Mouse (Mus musculus) stomach, embryonic 15.5 days (tissue): ENCODE measurements at regions not wholly inside any gene's neighbourhood (a gene's known extent, or its start where the extent isn't known, plus 50 kb on each side); places are given as distances from the start of the nearest gene placed in this dataset.

ENCODE experiments used
- ATAC-seq: fragments of 200-750 bp; cut with Nextera tagmentation; 2 replicates; pipeline ENCODE4 v1.8.0; 2017; ENCODE audit warnings: low read depth, moderate number of reproducible peaks, moderate TSS enrichment; ENCODE audit not compliant: insufficient read depth, low FRiP score
- H3K27ac ChIP-seq: fragments of 300-500 bp; sonication (generic); 2 replicates; pipeline ENCODE4 v1.5.1; 2015; ENCODE audit warnings: mild to moderate bottlenecking, inconsistent platforms
- H3K27me3 ChIP-seq: fragments of 300-500 bp; sonication (generic); replicated peaks from 2 replicates; pipeline ENCODE4 v1.6.1; 2015; ENCODE audit warnings: inconsistent platforms
- H3K36me3 ChIP-seq: fragments of 300-500 bp; sonication (generic); 2 replicates; pipeline ENCODE4 v1.6.1; 2015; ENCODE audit warnings: inconsistent platforms
- H3K4me1 ChIP-seq: fragments of 300-500 bp; sonication (generic); 2 replicates; pipeline ENCODE4 v1.6.1; 2015; ENCODE audit warnings: inconsistent platforms
- H3K4me2 ChIP-seq: fragments of 300-500 bp; sonication (generic); 2 replicates; pipeline ENCODE4 v1.6.1; 2015; ENCODE audit warnings: mild to moderate bottlenecking, inconsistent platforms
- H3K4me3 ChIP-seq: fragments of 300-500 bp; sonication (generic); replicated peaks from 2 replicates; pipeline ENCODE4 v1.5.1; 2015; ENCODE audit warnings: inconsistent platforms
- H3K9ac ChIP-seq: fragments of 300-500 bp; sonication (generic); 2 replicates; pipeline ENCODE4 v1.6.1; 2015; ENCODE audit warnings: inconsistent platforms
- H3K9me3 ChIP-seq: fragments of 300-500 bp; sonication (generic); 2 replicates; pipeline ENCODE4 v1.6.1; 2016; ENCODE audit warnings: inconsistent platforms
- WGBS: fragments of 180-500 bp; shearing (Covaris S2); methylation state at CpG from one replicate; pipeline ENCODE4 v1.1.7; 2015; 5-methylcytosine and 5-hydroxymethylcytosine counted together

- Histone ChIP-seq H3K27me3 (no peaks in the 10 kb centered on the region), H3K9ac (no peak overlapping the region), H3K9me3 (no peaks in the 10 kb centered on the region), H3K36me3 (no peaks in the 10 kb centered on the region), H3K27ac (no peak overlapping the region), H3K4me2 (no peak overlapping the region), H3K4me3 (no peak overlapping the region), H3K4me1 (0 out of 2 replicates have a peak, but pooled peaks cover 2% of the 10 kb centered on the region)
- WGBS, result 50% methylated on average over 22 of the region's 22 CpGs
- ATAC-seq, result no peak
Measured at GRCm38 (mm10) chr15:88245496-88246246, 354.4 kb upstream of the Zdhhc25 start.

GRCm38 (mm10) chr15:88247974-88248625 is 352.0 kb upstream of the Zdhhc25 start:
- Histone ChIP-seq H3K9ac (no peak overlapping the region), H3K27me3 (no peaks in the 10 kb centered on the region), H3K36me3 (no peaks in the 10 kb centered on the region), H3K27ac (no peak overlapping the region), H3K4me2 (no peak overlapping the region), H3K4me1 (0 out of 2 replicates have a peak, but pooled peaks cover 2% of the 10 kb centered on the region), H3K4me3 (no peak overlapping the region), H3K9me3 (no peaks in the 10 kb centered on the region)
- ATAC-seq, result no peak
- WGBS, result 25% methylated on average over 14 of the region's 14 CpGs

GRCm38 (mm10) chr15:88288051-88288450 is 312.1 kb upstream of the Zdhhc25 start:
- 27% methylated on average over 16 of the region's 16 CpGs for WGBS
- no peak overlapping the region for H3K27ac ChIP-seq
- H3K9ac ChIP-seq, result no peak overlapping the region
- H3K9me3 ChIP-seq, result no peaks in the 10 kb centered on the region
- H3K36me3 ChIP-seq, result no peaks in the 10 kb centered on the region
- H3K4me1 ChIP-seq, result no peaks in the 10 kb centered on the region
- no peak overlapping the region for H3K4me2 ChIP-seq
- no peak overlapping the region for H3K4me3 ChIP-seq
- no peak for ATAC-seq
- H3K27me3 ChIP-seq, result 0 out of 2 replicates have a peak, but pooled peaks cover 2% of the 10 kb centered on the region

- no peak for ATAC-seq
- H3K27me3 ChIP-seq, result 0 out of 2 replicates have a peak, but pooled peaks cover 2% of the 10 kb centered on the region
- no peaks in the 10 kb centered on the region for H3K9me3 ChIP-seq
- H3K27ac ChIP-seq, result no peak overlapping the region
- H3K36me3 ChIP-seq, result no peaks in the 10 kb centered on the region
- H3K4me1 ChIP-seq, result no peaks in the 10 kb centered on the region
- no peak overlapping the region for H3K9ac ChIP-seq
- no peak overlapping the region for H3K4me3 ChIP-seq
- WGBS, result 41% methylated on average over 3 of the region's 3 CpGs
- H3K4me2 ChIP-seq, result no peak overlapping the region
Measured at GRCm38 (mm10) chr15:88288696-88289095, 311.4 kb upstream of the Zdhhc25 start.

- Histone ChIP-seq H3K4me3 (no peak overlapping the region), H3K4me2 (no peak overlapping the region), H3K36me3 (no peaks in the 10 kb centered on the region), H3K27me3 (0 out of 2 replicates have a peak, but pooled peaks cover 2% of the 10 kb centered on the region), H3K9me3 (no peaks in the 10 kb centered on the region), H3K9ac (no peak overlapping the region), H3K27ac (no peak overlapping the region), H3K4me1 (no peaks in the 10 kb centered on the region)
- no peak for ATAC-seq
- WGBS, result 23% methylated on average over 20 of the region's 20 CpGs
Measured at GRCm38 (mm10) chr15:88290740-88291363, 309.2 kb upstream of the Zdhhc25 start.

GRCm38 (mm10) chr15:88299061-88299460 is 301.0 kb upstream of the Zdhhc25 start:
- ATAC-seq, result no peak
- Histone ChIP-seq H3K9me3 (no peaks in the 10 kb centered on the region), H3K27me3 (no peaks in the 10 kb centered on the region), H3K4me3 (no peak overlapping the region), H3K9ac (no peak overlapping the region), H3K4me2 (no peak overlapping the region), H3K4me1 (no peaks in the 10 kb centered on the region), H3K27ac (no peak overlapping the region), H3K36me3 (no peaks in the 10 kb centered on the region)
- WGBS, result 48% methylated on average over 6 of the region's 6 CpGs

- ATAC-seq, result no peak
- no peaks in the 10 kb centered on the region for H3K36me3 ChIP-seq
- no peak overlapping the region for H3K4me2 ChIP-seq
- no peak overlapping the region for H3K4me3 ChIP-seq
- H3K27ac ChIP-seq, result no peak overlapping the region
- H3K27me3 ChIP-seq, result no peaks in the 10 kb centered on the region
- 77% methylated on average over 8 of the region's 8 CpGs for WGBS
- no peaks in the 10 kb centered on the region for H3K9me3 ChIP-seq
- no peaks in the 10 kb centered on the region for H3K4me1 ChIP-seq
- no peak overlapping the region for H3K9ac ChIP-seq
Measured at GRCm38 (mm10) chr15:88311158-88311557, 288.9 kb upstream of the Zdhhc25 start.

- Histone ChIP-seq H3K27me3 (no peaks in the 10 kb centered on the region), H3K36me3 (no peaks in the 10 kb centered on the region), H3K9ac (no peak overlapping the region), H3K4me1 (no peaks in the 10 kb centered on the region), H3K4me2 (no peak overlapping the region), H3K4me3 (no peak overlapping the region), H3K9me3 (no peaks in the 10 kb centered on the region), H3K27ac (no peak overlapping the region)
- ATAC-seq, result no peak
- 61% methylated on average over 12 of the region's 12 CpGs for WGBS
Measured at GRCm38 (mm10) chr15:88314810-88315459, 285.2 kb upstream of the Zdhhc25 start.

- Histone ChIP-seq H3K36me3 (no peaks in the 10 kb centered on the region), H3K4me3 (no peak overlapping the region), H3K27ac (no peak overlapping the region), H3K9me3 (no peaks in the 10 kb centered on the region), H3K4me2 (no peak overlapping the region), H3K9ac (no peak overlapping the region), H3K4me1 (no peaks in the 10 kb centered on the region), H3K27me3 (no peaks in the 10 kb centered on the region)
- no peak for ATAC-seq
- WGBS, result 51% methylated on average over 8 of the region's 8 CpGs
Measured at GRCm38 (mm10) chr15:88318048-88318447, 282.1 kb upstream of the Zdhhc25 start.

GRCm38 (mm10) chr15:88319527-88319926 is 280.6 kb upstream of the Zdhhc25 start:
- no peaks in the 10 kb centered on the region for H3K9me3 ChIP-seq
- H3K27me3 ChIP-seq, result no peaks in the 10 kb centered on the region
- no peaks in the 10 kb centered on the region for H3K4me1 ChIP-seq
- H3K27ac ChIP-seq, result no peak overlapping the region
- H3K4me3 ChIP-seq, result no peak overlapping the region
- WGBS, result 69% methylated on average over 2 of the region's 2 CpGs
- ATAC-seq, result no peak
- no peak overlapping the region for H3K4me2 ChIP-seq
- H3K36me3 ChIP-seq, result no peaks in the 10 kb centered on the region
- no peak overlapping the region for H3K9ac ChIP-seq

- Histone ChIP-seq H3K9me3 (no peaks in the 10 kb centered on the region), H3K27ac (no peak overlapping the region), H3K9ac (no peak overlapping the region), H3K4me2 (no peak overlapping the region), H3K27me3 (no peaks in the 10 kb centered on the region), H3K4me1 (no peaks in the 10 kb centered on the region), H3K4me3 (no peak overlapping the region), H3K36me3 (no peaks in the 10 kb centered on the region)
- 84% methylated on average over 16 of the region's 16 CpGs for WGBS
- ATAC-seq, result no peak
Measured at GRCm38 (mm10) chr15:88323584-88324375, 276.3 kb upstream of the Zdhhc25 start.
